Mouse (Mus musculus) midbrain, embryonic 11.5 days (tissue): ENCODE measurements around the gene Tmem50a. TPM values are rescaled to one million over a fixed set of nuclear protein-coding genes. Genes with fewer than 3 reads are reported as not detected.

Experiments
- ATAC-seq: fragments of 200-750 bp; cut with Nextera tagmentation; 2 replicates; pipeline ENCODE4 v1.8.0; 2017; ENCODE audit warnings: moderate TSS enrichment, moderate library complexity; ENCODE audit not compliant: low FRiP score
- DNase-seq: peaks from one replicate; pipeline ENCODE4 v3.0.0; 2015; ENCODE audit warnings: low spot score; ENCODE audit errors: missing footprints
- H3K27ac ChIP-seq: fragments of 300-500 bp; sonication (generic); 2 replicates; pipeline ENCODE4 v1.5.1; 2014; ENCODE audit warnings: low read depth, low read length
- H3K27me3 ChIP-seq: fragments of 300-500 bp; sonication (generic); 2 replicates; pipeline ENCODE4 v1.6.1; 2014; ENCODE audit warnings: mild to moderate bottlenecking, low read length, moderate library complexity, mixed read lengths; ENCODE audit not compliant: control insufficient read depth, insufficient read depth
- H3K36me3 ChIP-seq: fragments of 300-500 bp; sonication (generic); 2 replicates; pipeline ENCODE4 v1.6.1; 2014; ENCODE audit warnings: mild to moderate bottlenecking, low read length, moderate library complexity, mixed read lengths; ENCODE audit not compliant: control insufficient read depth, insufficient read depth
- H3K4me1 ChIP-seq: fragments of 300-500 bp; sonication (generic); 2 replicates; pipeline ENCODE4 v1.6.1; 2014; ENCODE audit warnings: low read length; ENCODE audit not compliant: control insufficient read depth, insufficient read depth
- H3K4me2 ChIP-seq: fragments of 300-500 bp; sonication (generic); 2 replicates; pipeline ENCODE4 v1.6.1; 2014; ENCODE audit warnings: mild to moderate bottlenecking, moderate library complexity
- H3K4me3 ChIP-seq: fragments of 300-500 bp; sonication (generic); 2 replicates; pipeline ENCODE4 v1.5.1; 2014; ENCODE audit warnings: low read depth, low read length
- H3K9ac ChIP-seq: fragments of 300-500 bp; sonication (generic); 2 replicates; pipeline ENCODE4 v1.6.1; 2014; ENCODE audit warnings: low read length
- H3K9me3 ChIP-seq: fragments of 300-500 bp; sonication (generic); 2 replicates; pipeline ENCODE4 v1.6.1; 2016; ENCODE audit warnings: low read length; ENCODE audit not compliant: control insufficient read depth
- WGBS: fragments of 180-500 bp; shearing (Covaris S2); extraction: QIAGEN DNeasy Blood & Tissue Kit; methylation state at CpG from one replicate; pipeline ENCODE4 v1.1.7; 2014; 5-methylcytosine and 5-hydroxymethylcytosine counted together
- polyA plus RNA-seq: library from polyadenylated mRNA; unstranded; fragments of >200 nt; fragmentation: Nextera tagmentation; extraction: Ambion mirVana; gene quantifications from 2 replicates; pipeline ENCODE4 v1.2.1, GENCODE M21; 2014

Tmem50a gene
- polyA plus RNA-seq, 1 experiment from 2014 or later = 156 TPM

DNA sequence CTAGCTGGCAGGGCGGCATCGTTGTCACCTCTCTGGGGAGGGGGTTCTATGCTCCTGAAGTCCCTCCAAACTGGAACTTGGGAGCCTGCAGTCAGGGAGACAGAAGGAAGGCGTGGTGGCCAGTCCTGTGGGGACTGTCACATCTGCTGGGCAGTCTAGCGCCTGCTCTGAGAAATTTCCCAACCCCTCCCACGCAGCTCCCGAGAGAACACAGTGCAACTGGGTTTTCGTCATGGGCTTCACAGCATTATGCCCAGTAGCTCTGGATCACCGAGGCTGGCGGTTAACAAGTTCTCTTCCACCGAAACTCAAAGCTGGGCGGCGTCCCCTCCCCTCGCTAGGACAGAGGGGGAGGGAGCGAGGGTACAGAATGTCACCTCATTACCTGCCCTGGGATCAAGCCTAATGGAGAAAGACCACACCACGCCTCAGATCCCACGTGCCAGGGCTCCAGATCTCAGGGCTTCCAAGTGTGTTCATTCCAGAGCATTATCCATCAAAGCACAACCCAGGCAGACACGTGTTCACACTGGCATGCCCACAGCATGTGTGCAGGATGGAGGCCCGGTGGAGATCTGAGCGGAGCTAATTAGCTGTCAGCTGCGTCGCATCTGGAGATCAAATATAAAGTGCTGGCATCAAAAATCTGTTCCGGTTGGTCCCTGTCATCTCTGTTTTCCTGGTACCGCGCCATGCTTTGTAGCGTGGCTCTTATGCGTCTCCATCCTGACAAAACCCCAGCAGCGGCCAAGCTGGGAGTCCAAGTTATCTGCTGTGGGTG, 29.1 kb upstream of the Tmem50a start:
- Histone ChIP-seq H3K9me3 (no peaks in the 10 kb centered on the region), H3K36me3 (no peaks in the 10 kb centered on the region), H3K27ac (no peak overlapping the region), H3K9ac (no peak overlapping the region), H3K4me2 (no peak overlapping the region), H3K4me3 (no peak overlapping the region), H3K4me1 (no peaks in the 10 kb centered on the region), H3K27me3 (no peaks in the 10 kb centered on the region)
- DNase-seq = no peak
- ATAC-seq = no peak
- WGBS = 53% methylated on average over 27 of the region's 27 CpGs

DNA sequence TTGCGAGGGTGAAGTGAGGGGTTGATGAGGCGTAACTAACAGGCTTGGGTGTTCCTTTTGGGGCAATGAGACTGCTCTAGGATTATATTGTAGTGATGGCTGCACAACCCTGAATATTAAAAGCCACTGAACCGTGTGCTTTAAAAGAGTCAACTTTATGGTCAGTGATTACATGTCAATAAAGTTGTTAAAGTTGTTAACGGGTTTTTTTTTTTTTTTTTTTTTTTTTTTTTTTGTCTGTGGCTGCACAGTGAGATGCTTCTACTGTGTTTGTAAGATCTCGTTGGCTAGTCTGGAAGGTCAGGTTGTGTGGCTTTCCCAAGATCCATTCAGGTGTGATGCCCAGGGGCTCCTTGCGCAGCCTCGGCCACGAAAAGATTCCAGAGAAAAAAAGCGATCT, 25.1 kb upstream of the Tmem50a start:
- Histone ChIP-seq H3K27me3 (no peaks in the 10 kb centered on the region), H3K4me2 (no peak overlapping the region), H3K4me1 (no peaks in the 10 kb centered on the region), H3K27ac (no peak overlapping the region), H3K9ac (no peak overlapping the region), H3K4me3 (no peak overlapping the region), H3K9me3 (no peaks in the 10 kb centered on the region), H3K36me3 (peaks cover 3% of the 10 kb centered on the region; the same call in 1 of the 2 replicates)
- DNase-seq (no peak), ATAC-seq (no peak)
- WGBS = 61% methylated on average over 9 of the region's 9 CpGs

DNA sequence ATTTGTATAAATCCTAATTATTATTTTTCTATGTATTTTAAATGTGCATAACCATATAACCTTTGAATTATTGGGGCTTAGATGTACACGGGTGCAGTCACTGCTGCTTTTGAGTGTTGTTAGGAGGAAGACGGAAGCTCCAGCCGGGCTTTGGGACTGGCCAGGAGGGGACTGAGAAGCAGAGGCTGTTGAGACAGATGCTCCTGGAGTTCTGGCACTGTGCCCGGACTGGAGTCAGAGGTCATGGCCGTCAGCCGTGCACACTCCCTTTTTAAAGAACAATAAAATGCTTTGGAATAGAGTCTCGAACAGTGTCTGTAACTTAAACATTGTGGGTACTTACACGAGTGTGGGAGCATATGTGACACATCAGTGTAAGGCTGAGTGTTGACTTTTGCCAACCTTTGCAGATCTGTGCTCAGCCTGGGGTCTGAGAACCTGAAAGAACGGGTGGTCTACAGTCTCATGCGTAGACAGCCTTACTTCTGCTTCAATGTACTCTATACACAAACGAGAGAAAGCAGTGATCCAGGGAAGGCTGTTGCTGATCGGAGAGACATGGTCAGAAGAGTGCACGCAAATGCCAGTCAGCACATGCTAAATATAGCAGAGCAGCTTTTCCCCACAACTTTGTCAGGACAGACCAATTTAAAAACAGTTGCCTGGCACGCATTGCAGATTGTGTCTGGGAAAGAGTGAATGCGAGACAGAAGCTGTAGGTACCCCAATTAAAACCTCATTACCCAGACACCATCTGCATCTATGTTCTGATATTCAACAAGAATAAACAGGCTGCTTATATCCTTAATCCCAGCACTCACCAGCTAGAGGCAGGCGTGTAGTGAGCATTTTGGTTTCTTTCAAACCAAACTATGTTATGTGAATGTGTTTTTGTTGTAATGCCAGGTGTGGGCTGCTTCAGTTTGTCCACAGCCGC, 22.7 kb upstream of the Tmem50a start:
- no peaks in the 10 kb centered on the region for H3K4me1 ChIP-seq
- WGBS = 79% methylated on average over 17 of the region's 17 CpGs
- no peak overlapping the region for H3K9ac ChIP-seq
- no peak overlapping the region for H3K27ac ChIP-seq
- H3K36me3 ChIP-seq = peaks cover 7% of the 10 kb centered on the region; the same call in 1 of the 2 replicates
- no peaks in the 10 kb centered on the region for H3K9me3 ChIP-seq
- no peaks in the 10 kb centered on the region for H3K27me3 ChIP-seq
- no peak overlapping the region for H3K4me3 ChIP-seq
- DNase-seq = no peak
- no peak overlapping the region for H3K4me2 ChIP-seq
- no peak for ATAC-seq

- Histone ChIP-seq H3K9ac (peak within 1 kb of the TSS; percentile 80), H3K4me3 (peak within 1 kb of the TSS; percentile 93), H3K36me3 (peaks cover 16% of the 10 kb centered on the region), H3K9me3 (no peaks in the 10 kb centered on the region), H3K4me1 (peaks cover 3% of the 10 kb centered on the region; the same call in 1 of the 2 replicates), H3K4me2 (peak within 1 kb of the TSS; percentile 84), H3K27ac (0 out of 2 replicates have a peak within 1 kb of the TSS, but pooled peaks have one; percentile 20), H3K27me3 (no peaks in the 10 kb centered on the region)
- WGBS = under 1% methylated on average over 68 of the region's 68 CpGs
- ATAC-seq = peak; percentile 98
- peak; percentile 99 for DNase-seq
Observed at GRCm38 (mm10) chr4:134930684-134931481, 16.1 kb upstream of the Tmem50a start, which contains the start of gene Syf2. Gene Syf2 (plus strand): TSS chr4:134930898.

- ATAC-seq (peak; percentile 1; the same call in 1 of the 2 replicates), DNase-seq (no peak)
- H3K9me3 ChIP-seq = no peaks in the 10 kb centered on the region
- peak overlapping the region; percentile 39; the same call in 1 of the 2 replicates for H3K9ac ChIP-seq
- H3K27ac ChIP-seq = no peak overlapping the region
- H3K4me3 ChIP-seq = peak overlapping the region; percentile 93
- 30% methylated on average over 9 of the region's 9 CpGs for WGBS
- H3K4me1 ChIP-seq = peaks cover 7% of the 10 kb centered on the region
- H3K27me3 ChIP-seq = no peaks in the 10 kb centered on the region
- H3K36me3 ChIP-seq = peaks cover 22% of the 10 kb centered on the region
- peak overlapping the region; percentile 84 for H3K4me2 ChIP-seq
Observed at GRCm38 (mm10) chr4:134930190-134930589, 15.4 kb upstream of the Tmem50a start.

DNA sequence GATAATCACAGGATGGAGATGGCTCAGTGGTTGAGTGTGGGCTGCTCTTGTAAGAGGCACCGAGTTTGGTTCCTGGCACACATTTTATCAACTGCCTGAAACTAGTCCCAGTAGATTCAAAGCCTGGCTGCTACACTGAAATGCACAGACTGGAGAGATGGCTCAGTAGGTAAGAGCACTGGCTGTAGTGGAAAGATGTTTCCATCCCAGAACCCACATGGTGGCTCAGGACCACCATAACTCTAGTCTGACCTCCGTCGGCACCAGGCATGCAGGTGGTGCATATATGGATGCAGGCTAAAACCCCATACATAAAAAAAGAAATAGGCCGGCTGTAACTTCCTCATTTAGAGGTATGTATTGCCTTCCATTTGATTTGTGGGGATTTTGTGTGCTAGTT, 14.7 kb upstream of the Tmem50a start:
- Histone ChIP-seq H3K9me3 (no peaks in the 10 kb centered on the region), H3K9ac (no peak overlapping the region), H3K27me3 (no peaks in the 10 kb centered on the region)

GRCm38 (mm10) chr4:134928464-134928836, 13.6 kb upstream of the Tmem50a start:
- Histone ChIP-seq H3K27ac (no peak overlapping the region), H3K4me2 (no peak overlapping the region), H3K4me1 (peaks cover 12% of the 10 kb centered on the region), H3K9ac (no peak overlapping the region), H3K27me3 (no peaks in the 10 kb centered on the region), H3K36me3 (peaks cover 19% of the 10 kb centered on the region), H3K4me3 (no peak overlapping the region), H3K9me3 (no peaks in the 10 kb centered on the region)
- ATAC-seq (no peak), DNase-seq (no peak)
- 87% methylated on average over 1 of the region's 1 CpGs for WGBS

More for the DNA sequence above, 14.7 kb upstream of the Tmem50a start:
- DNase-seq (no peak), ATAC-seq (no peak)
- H3K27ac ChIP-seq = no peak overlapping the region
- H3K4me1 ChIP-seq = peaks cover 12% of the 10 kb centered on the region
- H3K4me2 ChIP-seq = no peak overlapping the region
- 85% methylated on average over 4 of the region's 4 CpGs for WGBS
- peaks cover 23% of the 10 kb centered on the region for H3K36me3 ChIP-seq
- no peak overlapping the region for H3K4me3 ChIP-seq

- Histone ChIP-seq H3K9ac (no peak overlapping the region), H3K4me1 (peaks cover 12% of the 10 kb centered on the region), H3K4me2 (no peak overlapping the region), H3K4me3 (no peak overlapping the region), H3K27ac (no peak overlapping the region), H3K27me3 (no peaks in the 10 kb centered on the region), H3K9me3 (no peaks in the 10 kb centered on the region), H3K36me3 (peaks cover 19% of the 10 kb centered on the region)
- WGBS = 75% methylated on average over 5 of the region's 5 CpGs
- DNase-seq (no peak), ATAC-seq (no peak)
Observed at GRCm38 (mm10) chr4:134927815-134928463, 13.1 kb upstream of the Tmem50a start.
